Mouse (Mus musculus): ENCODE data around the gene Enox1. TPM values are rescaled to one million over a fixed set of nuclear protein-coding genes. Genes with fewer than 3 reads are reported as not detected.

Enox1 gene
- polyA plus RNA-seq, 1 experiment from 2014 or later, result 19.6 TPM

- Histone ChIP-seq H3K27ac (ENCODE audit: low read depth, low read length) (no peak overlapping the region), H3K4me3 (ENCODE audit: low read depth, low read length) (no peak overlapping the region), H3K4me1 (ENCODE audit: control insufficient read depth, insufficient read depth, low read length) (no peaks in the 10 kb centered on the region), H3K4me2 (ENCODE audit: low read depth) (no peak overlapping the region), H3K9ac (ENCODE audit: low read length) (no peak overlapping the region), H3K36me3 (ENCODE audit: control insufficient read depth, insufficient read depth, low read length) (no peaks in the 10 kb centered on the region), H3K9me3 (ENCODE audit: control insufficient read depth, low read length) (no peaks in the 10 kb centered on the region), H3K27me3 (ENCODE audit: control insufficient read depth, insufficient read depth, low read length) (no peaks in the 10 kb centered on the region)
- DNase-seq (ENCODE audit: low spot score), result no peak
- WGBS, result 82% methylated on average over 7 of the region's 7 CpGs
- ATAC-seq (ENCODE audit: insufficient read depth, low FRiP score, low TSS enrichment), result no peak
Measured at GRCm38 (mm10) chr14:77180241-77180640, 23.7 kb downstream of the Enox1 start.

GRCm38 (mm10) chr14:77180753-77181374, 24.3 kb downstream of the Enox1 start:
- H3K27me3 ChIP-seq (ENCODE audit: control insufficient read depth, insufficient read depth, low read length), result no peaks in the 10 kb centered on the region
- H3K4me1 ChIP-seq (ENCODE audit: control insufficient read depth, insufficient read depth, low read length), result no peaks in the 10 kb centered on the region
- H3K9me3 ChIP-seq (ENCODE audit: control insufficient read depth, low read length), result no peaks in the 10 kb centered on the region
- no peak for ATAC-seq (ENCODE audit: insufficient read depth, low FRiP score, low TSS enrichment)
- H3K36me3 ChIP-seq (ENCODE audit: control insufficient read depth, insufficient read depth, low read length), result no peaks in the 10 kb centered on the region
- 77% methylated on average over 13 of the region's 13 CpGs for WGBS
- no peak overlapping the region for H3K27ac ChIP-seq (ENCODE audit: low read depth, low read length)
- no peak overlapping the region for H3K4me2 ChIP-seq (ENCODE audit: low read depth)
- no peak for DNase-seq (ENCODE audit: low spot score)
- no peak overlapping the region for H3K4me3 ChIP-seq (ENCODE audit: low read depth, low read length)
- H3K9ac ChIP-seq (ENCODE audit: low read length), result no peak overlapping the region

GRCm38 (mm10) chr14:77183491-77183890, 26.9 kb downstream of the Enox1 start:
- H3K9ac ChIP-seq (ENCODE audit: low read length), result no peak overlapping the region
- no peak for ATAC-seq (ENCODE audit: insufficient read depth, low FRiP score, low TSS enrichment)
- no peak overlapping the region for H3K27ac ChIP-seq (ENCODE audit: low read depth, low read length)
- no peak overlapping the region for H3K4me3 ChIP-seq (ENCODE audit: low read depth, low read length)
- H3K36me3 ChIP-seq (ENCODE audit: control insufficient read depth, insufficient read depth, low read length), result no peaks in the 10 kb centered on the region
- H3K4me2 ChIP-seq (ENCODE audit: low read depth), result no peak overlapping the region
- H3K27me3 ChIP-seq (ENCODE audit: control insufficient read depth, insufficient read depth, low read length), result no peaks in the 10 kb centered on the region
- H3K4me1 ChIP-seq (ENCODE audit: control insufficient read depth, insufficient read depth, low read length), result no peaks in the 10 kb centered on the region
- no peaks in the 10 kb centered on the region for H3K9me3 ChIP-seq (ENCODE audit: control insufficient read depth, low read length)
- WGBS, result 92% methylated on average over 5 of the region's 5 CpGs
- DNase-seq (ENCODE audit: low spot score), result no peak

GRCm38 (mm10) chr14:77190158-77190557, 33.6 kb downstream of the Enox1 start:
- DNase-seq (ENCODE audit: low spot score) (no peak), ATAC-seq (ENCODE audit: insufficient read depth, low FRiP score, low TSS enrichment) (no peak)
- H3K4me3 ChIP-seq (ENCODE audit: low read depth, low read length), result no peak overlapping the region
- peaks cover 1% of the 10 kb centered on the region for H3K4me1 ChIP-seq (ENCODE audit: control insufficient read depth, insufficient read depth, low read length)
- no peaks in the 10 kb centered on the region for H3K36me3 ChIP-seq (ENCODE audit: control insufficient read depth, insufficient read depth, low read length)
- H3K4me2 ChIP-seq (ENCODE audit: low read depth), result no peak overlapping the region
- H3K27me3 ChIP-seq (ENCODE audit: control insufficient read depth, insufficient read depth, low read length), result no peaks in the 10 kb centered on the region
- WGBS, result 74% methylated on average over 2 of the region's 2 CpGs
- no peak overlapping the region for H3K9ac ChIP-seq (ENCODE audit: low read length)
- H3K9me3 ChIP-seq (ENCODE audit: control insufficient read depth, low read length), result no peaks in the 10 kb centered on the region
- H3K27ac ChIP-seq (ENCODE audit: low read depth, low read length), result no peak overlapping the region

- Histone ChIP-seq H3K9ac (ENCODE audit: low read length) (no peak overlapping the region), H3K4me2 (ENCODE audit: low read depth) (no peak overlapping the region)
- DNase-seq (ENCODE audit: low spot score), result peak; percentile 42
Measured at GRCm38 (mm10) chr14:77195314-77196020, 38.9 kb downstream of the Enox1 start.

GRCm38 (mm10) chr14:77196246-77196645, 39.7 kb downstream of the Enox1 start:
- no peaks in the 10 kb centered on the region for H3K27me3 ChIP-seq (ENCODE audit: control insufficient read depth, insufficient read depth, low read length)
- 45% methylated on average over 3 of the region's 3 CpGs for WGBS
- no peak overlapping the region for H3K9ac ChIP-seq (ENCODE audit: low read length)
- DNase-seq (ENCODE audit: low spot score) (no peak), ATAC-seq (ENCODE audit: insufficient read depth, low FRiP score, low TSS enrichment) (no peak)
- H3K4me1 ChIP-seq (ENCODE audit: control insufficient read depth, insufficient read depth, low read length), result peaks cover 18% of the 10 kb centered on the region
- H3K4me3 ChIP-seq (ENCODE audit: low read depth, low read length), result no peak overlapping the region
- H3K9me3 ChIP-seq (ENCODE audit: control insufficient read depth, low read length), result no peaks in the 10 kb centered on the region
- no peak overlapping the region for H3K4me2 ChIP-seq (ENCODE audit: low read depth)
- no peaks in the 10 kb centered on the region for H3K36me3 ChIP-seq (ENCODE audit: control insufficient read depth, insufficient read depth, low read length)
- H3K27ac ChIP-seq (ENCODE audit: low read depth, low read length), result 0 out of 2 replicates have a peak overlapping the region, but pooled peaks have one; percentile 35

More at GRCm38 (mm10) chr14:77195314-77196020, 38.9 kb downstream of the Enox1 start:
- Histone ChIP-seq H3K27me3 (ENCODE audit: control insufficient read depth, insufficient read depth, low read length) (no peaks in the 10 kb centered on the region), H3K4me3 (ENCODE audit: low read depth, low read length) (no peak overlapping the region), H3K9me3 (ENCODE audit: control insufficient read depth, low read length) (no peaks in the 10 kb centered on the region), H3K4me1 (ENCODE audit: control insufficient read depth, insufficient read depth, low read length) (peaks cover 18% of the 10 kb centered on the region), H3K27ac (ENCODE audit: low read depth, low read length) (peak overlapping the region; percentile 44; the same call in 1 of the 2 replicates), H3K36me3 (ENCODE audit: control insufficient read depth, insufficient read depth, low read length) (no peaks in the 10 kb centered on the region)
- peak; percentile 67 for ATAC-seq (ENCODE audit: insufficient read depth, low FRiP score, low TSS enrichment)
- 32% methylated on average over 18 of the region's 18 CpGs for WGBS

- no peak overlapping the region for H3K9ac ChIP-seq (ENCODE audit: low read length)
- H3K4me3 ChIP-seq (ENCODE audit: low read depth, low read length), result no peak overlapping the region
- H3K36me3 ChIP-seq (ENCODE audit: control insufficient read depth, insufficient read depth, low read length), result no peaks in the 10 kb centered on the region
- DNase-seq (ENCODE audit: low spot score) (no peak), ATAC-seq (ENCODE audit: insufficient read depth, low FRiP score, low TSS enrichment) (no peak)
- no peak overlapping the region for H3K4me2 ChIP-seq (ENCODE audit: low read depth)
- no peaks in the 10 kb centered on the region for H3K27me3 ChIP-seq (ENCODE audit: control insufficient read depth, insufficient read depth, low read length)
- peaks cover 18% of the 10 kb centered on the region for H3K4me1 ChIP-seq (ENCODE audit: control insufficient read depth, insufficient read depth, low read length)
- WGBS, result 72% methylated on average over 2 of the region's 2 CpGs
- H3K27ac ChIP-seq (ENCODE audit: low read depth, low read length), result no peak overlapping the region
- no peaks in the 10 kb centered on the region for H3K9me3 ChIP-seq (ENCODE audit: control insufficient read depth, low read length)
Measured at GRCm38 (mm10) chr14:77197414-77197915, 40.9 kb downstream of the Enox1 start.

GRCm38 (mm10) chr14:77210889-77211288, 54.3 kb downstream of the Enox1 start:
- Histone ChIP-seq H3K36me3 (ENCODE audit: control insufficient read depth, insufficient read depth, low read length) (no peaks in the 10 kb centered on the region), H3K9ac (ENCODE audit: low read length) (no peak overlapping the region), H3K4me2 (ENCODE audit: low read depth) (no peak overlapping the region), H3K4me1 (ENCODE audit: control insufficient read depth, insufficient read depth, low read length) (no peaks in the 10 kb centered on the region), H3K27ac (ENCODE audit: low read depth, low read length) (no peak overlapping the region), H3K9me3 (ENCODE audit: control insufficient read depth, low read length) (no peaks in the 10 kb centered on the region), H3K4me3 (ENCODE audit: low read depth, low read length) (no peak overlapping the region), H3K27me3 (ENCODE audit: control insufficient read depth, insufficient read depth, low read length) (no peaks in the 10 kb centered on the region)
- DNase-seq (ENCODE audit: low spot score) (no peak), ATAC-seq (ENCODE audit: insufficient read depth, low FRiP score, low TSS enrichment) (no peak)
- 91% methylated on average over 8 of the region's 8 CpGs for WGBS

- DNase-seq (ENCODE audit: low spot score) (no peak), ATAC-seq (ENCODE audit: insufficient read depth, low FRiP score, low TSS enrichment) (no peak)
- 70% methylated on average over 7 of the region's 7 CpGs for WGBS
- no peaks in the 10 kb centered on the region for H3K9me3 ChIP-seq (ENCODE audit: control insufficient read depth, low read length)
- no peak overlapping the region for H3K4me2 ChIP-seq (ENCODE audit: low read depth)
- no peak overlapping the region for H3K4me3 ChIP-seq (ENCODE audit: low read depth, low read length)
- H3K4me1 ChIP-seq (ENCODE audit: control insufficient read depth, insufficient read depth, low read length), result no peaks in the 10 kb centered on the region
- no peak overlapping the region for H3K9ac ChIP-seq (ENCODE audit: low read length)
- no peaks in the 10 kb centered on the region for H3K36me3 ChIP-seq (ENCODE audit: control insufficient read depth, insufficient read depth, low read length)
- H3K27me3 ChIP-seq (ENCODE audit: control insufficient read depth, insufficient read depth, low read length), result no peaks in the 10 kb centered on the region
- H3K27ac ChIP-seq (ENCODE audit: low read depth, low read length), result no peak overlapping the region
Measured at GRCm38 (mm10) chr14:77213210-77213609, 56.6 kb downstream of the Enox1 start.
